ENCODE assay signal across 8 mouse cellular contexts in genomic region chr10:125965968-125966480, GRCm38 (mm10). TPM values are rescaled to one million over a fixed set of nuclear protein-coding genes. Genes with fewer than 3 reads are reported as not detected.
DNase-seq lines count a peak whose midpoint lies in the region; ATAC-seq and TF ChIP-seq lines count a peak whose summit lies in the region.

TSS of gene Lrig3 (plus strand) at chr10:125966168.

- no peaks in the 10 kb centered on the region for H3K27me3 ChIP-seq in embryonic facial prominence, embryonic 15.5 days
- peaks cover 51% of the 10 kb centered on the region for H3K27me3 ChIP-seq in heart, embryonic 10.5 days (ENCODE audit: insufficient read depth, poor library complexity, severe bottlenecking)
- H3K27me3 ChIP-seq in kidney, embryonic 14.5 days (ENCODE audit: control insufficient read depth, insufficient read depth, low read length) = no peaks in the 10 kb centered on the region
- H3K27me3 ChIP-seq in limb, embryonic 14.5 days (ENCODE audit: control insufficient read depth, insufficient read depth, low read length) = no peaks in the 10 kb centered on the region
- no peaks in the 10 kb centered on the region for H3K27me3 ChIP-seq in midbrain, embryonic 13.5 days

- peak; percentile 15; the same call in 1 of the 2 replicates for TF ChIP-seq POLR2A in limb, embryonic 14.5 days (IDR thresholded peaks at IDR 0.05; ENCODE audit: borderline replicate concordance, extremely low read depth, insufficient read depth, insufficient read length)

- under 1% methylated on average over 62 of the region's 62 CpGs for WGBS in embryonic facial prominence, embryonic 15.5 days
- under 1% methylated on average over 61 of the region's 62 CpGs for WGBS in heart, embryonic 10.5 days
- WGBS in kidney, embryonic 14.5 days = under 1% methylated on average over 52 of the region's 62 CpGs
- WGBS in limb, embryonic 14.5 days = under 1% methylated on average over 32 of the region's 62 CpGs
- under 1% methylated on average over 62 of the region's 62 CpGs for WGBS in midbrain, embryonic 13.5 days

- no peak for ATAC-seq in CD4-positive, CD25-positive, alpha-beta regulatory T cell, adult 4 months
- ATAC-seq in embryonic facial prominence, embryonic 15.5 days (ENCODE audit: insufficient number of reproducible peaks, low FRiP score, low TSS enrichment, low read depth) = peak; percentile 88
- ATAC-seq in kidney, embryonic 14.5 days (ENCODE audit: low FRiP score, low TSS enrichment) = peak; percentile 87
- peak; percentile 81 for ATAC-seq in limb, embryonic 14.5 days (ENCODE audit: low FRiP score, low read depth)
- ATAC-seq in midbrain, embryonic 13.5 days = peak; percentile 78

- peak within 1 kb of the TSS; percentile 96 for H3K27ac ChIP-seq in embryonic facial prominence, embryonic 15.5 days (replicated peaks)
- peak within 1 kb of the TSS; percentile 86 for H3K27ac ChIP-seq in heart, embryonic 10.5 days
- H3K27ac ChIP-seq in kidney, embryonic 14.5 days (ENCODE audit: low read depth, low read length) = peak within 1 kb of the TSS; percentile 90
- H3K27ac ChIP-seq in limb, embryonic 14.5 days (replicated peaks; ENCODE audit: low read depth, low read length) = peak within 1 kb of the TSS; percentile 99
- H3K27ac ChIP-seq in midbrain, embryonic 13.5 days = peak within 1 kb of the TSS; percentile 71

- peak; percentile 2 for DNase-seq in CD4-positive, CD25-positive, alpha-beta regulatory T cell, adult 2 months (ENCODE audit: low read depth, low spot score)
- peak; percentile 89 for DNase-seq in heart, embryonic 10.5 days (ENCODE audit: low spot score)
- peak; percentile 95 for DNase-seq in limb, embryonic 14.5 days (ENCODE audit: low spot score)
- peak; percentile 19 to 66 for DNase-seq in spleen, postnatal 4 days (ENCODE audit: low spot score in 2 of 2)

- H3K9ac ChIP-seq in embryonic facial prominence, embryonic 15.5 days = peak within 1 kb of the TSS; percentile 99
- H3K9ac ChIP-seq in kidney, embryonic 14.5 days (ENCODE audit: low read depth, low read length) = peak within 1 kb of the TSS; percentile 99
- peak within 1 kb of the TSS; percentile 100 for H3K9ac ChIP-seq in limb, embryonic 14.5 days (ENCODE audit: low read depth, low read length, severe bottlenecking)
- H3K9ac ChIP-seq in midbrain, embryonic 13.5 days (replicated peaks) = peak within 1 kb of the TSS; percentile 80

- peaks cover 16% of the 10 kb centered on the region for H3K4me1 ChIP-seq in embryonic facial prominence, embryonic 15.5 days
- peaks cover 27% of the 10 kb centered on the region for H3K4me1 ChIP-seq in heart, embryonic 10.5 days
- peaks cover 11% of the 10 kb centered on the region for H3K4me1 ChIP-seq in kidney, embryonic 14.5 days (ENCODE audit: control insufficient read depth, insufficient read depth, low read length)
- peaks cover 13% of the 10 kb centered on the region for H3K4me1 ChIP-seq in limb, embryonic 14.5 days (ENCODE audit: control insufficient read depth, insufficient read depth, low read length)
- peaks cover 46% of the 10 kb centered on the region for H3K4me1 ChIP-seq in midbrain, embryonic 13.5 days (replicated peaks)

- H3K4me2 ChIP-seq in embryonic facial prominence, embryonic 15.5 days (replicated peaks) = peak within 1 kb of the TSS; percentile 67
- H3K4me2 ChIP-seq in kidney, embryonic 14.5 days (replicated peaks; ENCODE audit: low read depth, low read length) = peak within 1 kb of the TSS; percentile 71
- H3K4me2 ChIP-seq in limb, embryonic 14.5 days (replicated peaks; ENCODE audit: low read depth, low read length, severe bottlenecking) = peak within 1 kb of the TSS; percentile 60
- peak within 1 kb of the TSS; percentile 96 for H3K4me2 ChIP-seq in midbrain, embryonic 13.5 days (replicated peaks)

- peak within 1 kb of the TSS; percentile 98 for H3K4me3 ChIP-seq in embryonic facial prominence, embryonic 15.5 days (replicated peaks)
- H3K4me3 ChIP-seq in heart, embryonic 10.5 days = peak within 1 kb of the TSS; percentile 78
- H3K4me3 ChIP-seq in kidney, embryonic 14.5 days (ENCODE audit: low read length) = peak within 1 kb of the TSS; percentile 85
- peak within 1 kb of the TSS; percentile 95 for H3K4me3 ChIP-seq in limb, embryonic 14.5 days (replicated peaks; ENCODE audit: low read length)
- H3K4me3 ChIP-seq in midbrain, embryonic 13.5 days (replicated peaks) = peak within 1 kb of the TSS; percentile 78

- no peaks in the 10 kb centered on the region for H3K36me3 ChIP-seq in embryonic facial prominence, embryonic 15.5 days
- H3K36me3 ChIP-seq in heart, embryonic 10.5 days = no peaks in the 10 kb centered on the region
- H3K36me3 ChIP-seq in kidney, embryonic 14.5 days (ENCODE audit: control insufficient read depth, insufficient read depth, low read length) = no peaks in the 10 kb centered on the region
- H3K36me3 ChIP-seq in limb, embryonic 14.5 days (ENCODE audit: control insufficient read depth, insufficient read depth, low read length) = no peaks in the 10 kb centered on the region
- H3K36me3 ChIP-seq in midbrain, embryonic 13.5 days = no peaks in the 10 kb centered on the region

- H3K9me3 ChIP-seq in embryonic facial prominence, embryonic 15.5 days (replicated peaks) = no peaks in the 10 kb centered on the region
- H3K9me3 ChIP-seq in heart, embryonic 10.5 days = no peaks in the 10 kb centered on the region
- H3K9me3 ChIP-seq in kidney, embryonic 14.5 days (ENCODE audit: control insufficient read depth, low read length) = no peaks in the 10 kb centered on the region
- no peaks in the 10 kb centered on the region for H3K9me3 ChIP-seq in limb, embryonic 14.5 days (ENCODE audit: control insufficient read depth, low read length)
- no peaks in the 10 kb centered on the region for H3K9me3 ChIP-seq in midbrain, embryonic 13.5 days

RNA-seq across cellular contexts. Expression of gene Lrig3, which starts in this region (rescaled TPM):
- polyA plus RNA-seq in CD4-positive, CD25-positive, alpha-beta regulatory T cell, adult 4 months (2017; shearing (Covaris generic)) = under 1 TPM; 0.16 TPM
- polyA plus RNA-seq in embryonic facial prominence, embryonic 15.5 days (2015; fragmentation: Nextera tagmentation; extraction: Ambion mirVana) = 30.5 and 32.5 TPM in 2 replicates
- 3.3 and 8.4 TPM in 2 replicates for polyA plus RNA-seq in heart, embryonic 10.5 days (2016; fragmentation: Nextera tagmentation; extraction: Ambion mirVana)
- 25.7 and 30.1 TPM in 2 replicates for polyA plus RNA-seq in kidney, embryonic 14.5 days (2014; fragmentation: Nextera tagmentation; extraction: Ambion mirVana)
- 84.9 and 106 TPM in 2 replicates for polyA plus RNA-seq in limb, embryonic 14.5 days (2012; rRNA removed)
- 47.0 and 61.6 TPM in 2 replicates for polyA plus RNA-seq in limb, embryonic 14.5 days (2014; fragmentation: Nextera tagmentation; extraction: Ambion mirVana)
- 3.6 and 4.0 TPM in 2 replicates for polyA plus RNA-seq in midbrain, embryonic 13.5 days (2015; fragmentation: Nextera tagmentation; extraction: Ambion mirVana)

Comparison
In these comparisons a context has a peak if more than half of its experiments do, and no peak if none do; other contexts are left out.
1. DNase-seq: peak in every context shown above with its lines; median percentile 95 in limb, embryonic 14.5 days; 89 in heart, embryonic 10.5 days; 42 in spleen, postnatal 4 days; 2 in CD4-positive, CD25-positive, alpha-beta regulatory T cell, adult 2 months.